Mouse (Mus musculus): ENCODE data around the gene Ttc24.

The Ttc24 gene

DNA sequence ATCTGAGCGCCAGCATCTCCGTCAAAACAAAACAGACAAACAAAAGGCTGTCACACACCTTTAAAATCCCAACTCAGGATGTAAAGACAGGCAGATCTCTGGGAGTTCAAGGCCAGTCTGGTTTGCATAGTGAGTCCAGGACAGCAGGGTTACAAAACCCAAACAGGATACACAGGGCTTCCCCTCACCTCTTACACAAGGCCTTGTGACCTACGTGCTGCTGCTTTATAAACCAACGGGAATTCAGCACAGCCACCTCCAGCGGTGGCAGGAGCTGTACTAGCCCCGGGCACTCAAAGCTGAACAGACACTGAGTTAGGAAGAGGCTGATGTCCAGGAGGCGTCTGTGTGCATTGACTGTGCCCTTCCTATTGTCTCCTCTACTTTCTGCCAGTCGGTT, 663 bp downstream of the Ttc24 start:
- DNase-seq = no peak

DNA sequence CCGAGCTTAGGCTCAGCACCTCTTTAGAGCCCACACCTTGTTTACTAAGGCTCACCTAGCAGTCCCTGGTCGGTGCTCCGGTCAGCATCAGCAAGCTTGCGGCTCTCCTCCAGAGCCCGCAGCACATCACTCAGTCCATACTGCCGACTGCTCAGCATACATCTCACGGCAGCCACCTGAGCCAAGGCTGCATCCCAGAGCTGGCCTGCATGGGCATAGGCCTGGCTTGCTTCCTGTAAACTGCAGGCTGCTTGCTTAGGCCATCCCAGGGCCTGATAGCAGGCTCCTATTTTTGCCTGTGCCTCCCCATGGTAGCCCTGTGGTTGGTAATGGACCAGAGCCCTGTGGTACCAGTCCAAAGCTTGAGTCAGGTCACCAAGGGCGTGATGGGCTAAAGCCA, 3.3 kb downstream of the Ttc24 start:
- no peak for DNase-seq

DNA sequence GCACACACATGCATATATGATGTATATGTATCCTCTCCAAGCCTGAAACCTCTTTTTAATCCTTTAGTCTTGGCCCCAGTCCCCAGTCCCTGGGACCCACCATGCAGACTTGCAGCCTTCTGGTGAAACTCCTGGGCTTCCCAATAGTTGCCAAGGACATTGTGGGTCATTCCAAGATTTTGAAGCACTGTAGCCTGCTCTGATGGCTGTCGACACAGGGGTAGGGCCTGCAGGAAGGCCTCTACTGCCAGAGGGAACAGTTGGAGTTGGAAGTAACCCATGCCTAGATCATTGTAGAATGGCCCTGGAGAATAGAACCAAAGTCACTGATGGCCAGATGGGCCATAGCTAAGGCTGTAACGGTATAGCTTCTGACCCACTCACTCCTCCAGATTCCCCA, 3.8 kb downstream of the Ttc24 start:
- no peak for DNase-seq

DNA sequence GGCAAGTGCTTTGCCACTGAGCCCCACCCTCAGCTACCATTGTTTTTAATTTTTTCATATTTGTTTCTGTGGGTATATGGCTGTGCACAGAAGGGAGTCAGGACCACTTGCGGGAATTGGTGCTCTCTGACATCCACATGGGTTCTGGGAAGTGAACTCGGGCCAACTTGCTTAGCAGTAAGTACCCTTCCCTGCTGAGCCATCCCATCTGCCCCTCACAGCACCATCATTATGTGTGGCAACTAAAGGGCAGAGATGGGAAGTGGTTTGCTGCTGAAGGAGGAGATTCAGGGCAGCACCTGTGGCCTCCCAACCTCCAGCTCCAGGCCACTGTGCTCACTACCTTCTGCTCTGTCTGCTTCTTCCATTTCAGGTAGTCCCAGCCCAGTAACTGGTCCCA, 4.5 kb downstream of the Ttc24 start:
- no peak for DNase-seq

DNA sequence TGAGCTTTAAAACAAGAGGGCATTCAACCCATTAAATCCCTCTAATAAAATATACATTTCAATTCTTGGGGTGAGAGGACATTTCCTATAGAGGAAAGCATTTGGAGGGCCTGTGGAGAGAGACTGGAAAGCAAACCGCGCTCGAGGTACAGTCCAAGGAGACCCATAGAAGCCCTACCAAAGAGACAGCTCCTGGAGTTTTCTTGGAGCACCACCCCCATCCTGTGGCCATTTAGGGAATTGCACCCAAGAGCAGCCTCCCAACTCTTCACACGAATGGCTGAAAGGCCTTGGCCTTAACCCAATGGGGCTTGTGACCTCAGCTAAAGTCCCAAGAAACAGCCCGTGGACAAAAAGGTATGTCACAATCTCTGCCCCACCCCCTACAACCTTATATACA, 6.3 kb downstream of the Ttc24 start:
- DNase-seq = peak; percentile 79

DNA sequence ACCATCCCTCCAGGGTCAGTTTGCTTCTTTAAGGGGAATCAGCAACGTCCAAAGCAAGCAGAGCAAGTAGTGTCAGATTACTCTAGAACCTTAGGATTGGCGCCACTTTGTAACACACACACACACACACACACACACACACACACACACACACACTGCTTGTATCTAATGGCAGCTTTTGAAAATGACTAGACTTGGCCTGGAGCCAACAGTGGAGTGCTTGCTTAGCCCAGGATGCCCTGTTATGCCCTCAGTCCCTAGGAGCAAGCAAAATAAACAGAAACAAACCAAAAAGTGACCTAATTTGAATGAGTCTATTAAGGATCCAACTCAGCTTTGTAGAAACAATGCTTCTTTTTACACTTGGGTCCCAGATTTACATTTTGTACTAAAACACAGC, 9.7 kb downstream of the Ttc24 start:
- DNase-seq = no peak

DNA sequence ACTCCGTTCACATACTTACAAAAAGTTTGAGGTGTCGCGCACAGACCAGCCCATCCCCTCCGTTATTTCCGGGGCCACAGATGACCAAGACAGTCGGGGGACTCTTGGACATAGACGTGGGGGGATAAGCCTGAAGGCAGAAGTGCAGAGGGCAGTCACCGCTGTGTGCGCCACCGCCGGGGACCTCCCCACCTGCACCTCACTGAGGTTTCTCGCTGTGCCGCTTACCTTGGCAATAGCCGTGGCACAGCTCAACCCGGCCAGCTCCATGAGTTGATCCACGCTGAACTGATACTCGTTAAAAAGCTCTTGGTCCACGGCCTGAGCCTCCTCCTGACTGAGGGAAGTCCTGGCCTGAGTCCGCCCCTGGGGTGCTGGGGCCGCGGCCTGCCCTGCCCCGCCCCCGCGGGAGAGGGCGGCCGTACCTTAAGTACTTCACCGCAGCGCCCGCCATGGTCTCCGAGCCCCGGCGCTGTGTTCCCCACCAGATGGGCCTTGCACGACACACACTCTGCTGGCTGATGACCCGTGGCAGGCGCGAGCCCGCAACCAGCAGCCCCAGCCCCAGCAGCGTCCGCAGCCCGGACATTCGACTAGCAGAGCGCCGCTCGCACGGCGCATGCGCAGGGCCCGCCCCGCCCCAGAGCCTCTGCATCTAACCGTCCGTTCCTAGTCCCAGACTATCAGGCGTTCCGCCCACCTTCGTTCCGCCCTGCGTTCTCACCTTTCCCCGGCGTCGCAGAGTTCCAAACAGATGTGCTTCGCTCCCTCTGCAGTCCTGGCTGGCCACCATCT, 20.0 kb downstream of the Ttc24 start, which contains the start of gene Naxe:
Naxe (minus strand) TSS at position 594 of the 795 bp plus-strand sequence.
- DNase-seq = peak; percentile 85

DNA sequence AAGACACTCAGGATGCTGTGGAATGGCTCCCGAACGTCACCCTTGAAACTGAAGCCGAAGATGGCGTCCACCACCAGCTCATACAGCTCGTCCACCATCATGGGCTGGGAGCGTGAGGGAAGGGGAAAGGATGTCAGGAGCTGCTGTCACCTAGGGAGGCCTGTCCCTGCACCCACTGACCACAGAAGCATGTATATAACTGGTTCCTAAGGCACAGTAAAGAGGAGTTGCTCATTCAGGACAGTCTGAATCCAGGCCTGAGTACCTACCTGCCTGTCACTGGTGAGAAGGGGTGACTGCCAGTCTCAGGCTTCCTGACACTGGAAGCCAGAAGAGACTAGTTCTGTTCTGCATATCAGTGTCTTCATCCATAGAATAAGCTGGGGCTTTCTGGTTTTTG, 21.1 kb downstream of the Ttc24 start:
- no peak for DNase-seq

DNA sequence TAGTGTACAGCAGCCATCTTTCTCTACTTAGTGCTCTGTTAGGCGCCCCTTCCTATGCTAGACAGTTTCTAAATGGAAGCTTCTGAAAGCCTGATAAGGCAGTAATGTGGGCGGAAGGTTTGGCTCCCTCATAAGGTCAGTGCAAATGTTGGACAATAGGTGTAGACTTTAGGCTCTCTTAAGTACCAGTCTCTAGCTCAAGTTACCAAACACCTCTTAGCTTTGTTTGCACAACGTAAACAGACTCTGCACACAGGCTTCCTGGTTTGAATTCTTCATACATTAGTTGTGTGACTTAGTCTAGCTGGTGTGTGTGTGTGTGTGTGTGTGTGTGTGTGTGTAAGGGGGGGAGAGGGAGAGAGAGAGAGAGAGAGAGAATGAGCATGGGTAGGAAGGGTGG, 28.6 kb downstream of the Ttc24 start:
- no peak for DNase-seq

DNA sequence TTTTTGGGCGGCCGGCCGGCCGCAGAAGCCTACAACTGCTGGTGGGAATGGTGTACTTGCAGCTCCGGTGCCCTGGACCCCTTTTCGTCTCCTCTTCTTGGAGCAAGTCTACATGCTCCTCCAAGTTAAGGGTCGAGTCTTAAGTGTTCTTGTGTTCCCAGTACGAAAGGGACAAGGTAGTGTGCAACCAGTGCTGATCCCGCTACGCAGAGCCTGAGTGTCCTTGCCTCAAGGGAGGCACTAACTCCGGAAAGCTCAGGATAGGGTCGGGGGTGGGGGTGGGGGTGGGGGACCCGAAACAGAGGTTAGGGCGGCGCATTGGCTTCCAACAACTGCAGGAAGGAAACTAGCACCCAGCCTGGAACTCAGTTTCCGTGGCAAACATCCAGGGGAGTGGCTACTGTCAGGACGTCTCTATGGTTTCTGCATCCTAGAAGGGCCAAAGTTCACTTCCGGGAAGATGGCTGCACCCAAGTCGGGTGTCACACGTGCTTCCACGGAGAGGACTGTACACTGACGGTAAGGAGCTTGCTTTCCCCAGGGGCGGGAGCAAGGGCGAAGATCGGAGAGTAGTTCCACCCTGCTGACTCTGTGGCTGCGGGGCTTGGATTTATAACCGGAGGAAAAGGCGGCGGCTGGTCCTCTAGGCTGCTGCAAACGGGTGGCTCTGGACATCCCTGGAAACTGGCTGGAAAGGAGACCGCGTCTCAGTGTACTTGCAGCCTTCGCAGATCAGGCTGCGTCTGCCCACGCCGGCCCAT, 35.3 kb downstream of the Ttc24 start, which contains the start of gene Gpatch4:
Gpatch4 (plus strand) TSS at position 448 of the 761 bp plus-strand sequence.
- peak; percentile 84 for DNase-seq

DNA sequence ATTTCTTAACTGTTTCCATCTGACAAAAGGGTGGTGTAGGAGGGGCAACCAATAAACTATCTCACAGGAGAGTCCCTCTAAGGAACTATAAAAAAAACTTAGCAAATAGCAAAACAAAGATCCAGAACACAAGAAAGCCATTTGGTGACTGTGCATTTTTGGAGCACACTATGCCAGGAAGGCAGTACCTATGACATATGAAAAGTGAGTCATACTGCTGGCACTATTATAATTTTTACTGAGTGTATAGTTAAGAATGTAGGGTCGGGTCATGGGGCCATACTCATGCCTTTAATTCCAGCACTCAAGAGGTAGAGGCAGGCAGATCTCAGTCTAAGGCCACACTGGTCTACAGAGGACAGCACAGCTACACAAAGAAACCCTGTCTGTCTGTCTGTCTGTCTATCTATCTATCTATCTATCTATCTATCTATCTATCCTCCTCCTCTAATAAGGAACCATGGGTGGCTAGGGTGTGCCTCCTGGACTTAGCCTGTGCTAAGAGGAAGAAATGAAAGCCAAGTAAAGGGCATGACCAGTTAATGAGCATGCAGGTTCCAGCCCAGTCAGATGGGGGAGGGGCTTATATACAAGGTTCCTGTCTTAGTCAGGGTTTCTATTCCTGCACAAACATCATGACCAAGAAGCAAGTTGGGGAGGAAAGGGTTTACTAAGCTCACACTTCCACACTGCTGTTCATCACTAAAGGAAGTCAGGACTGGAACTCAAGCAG, 42.4 kb downstream of the Ttc24 start:
- DNase-seq = no peak

DNA sequence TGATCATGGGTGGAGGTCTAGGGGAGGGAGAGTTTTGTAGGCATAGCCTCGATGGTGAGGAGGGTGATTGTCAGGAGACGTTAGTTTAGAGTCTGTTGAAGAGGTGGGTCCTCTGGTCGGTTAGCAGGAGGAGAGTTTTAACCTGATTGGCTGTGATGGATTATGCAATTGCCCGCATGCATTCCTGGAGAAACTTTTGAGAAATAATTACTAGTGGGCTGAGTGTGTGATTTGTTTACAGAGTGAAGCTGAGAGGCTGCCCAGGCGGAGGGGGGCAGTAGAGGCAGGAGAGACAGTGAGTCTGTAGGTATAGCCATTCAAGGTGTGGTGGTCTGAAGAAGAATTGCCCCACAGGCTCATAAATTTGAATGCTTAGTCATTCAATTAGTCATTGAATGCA, 44.6 kb downstream of the Ttc24 start:
- DNase-seq = no peak

DNA sequence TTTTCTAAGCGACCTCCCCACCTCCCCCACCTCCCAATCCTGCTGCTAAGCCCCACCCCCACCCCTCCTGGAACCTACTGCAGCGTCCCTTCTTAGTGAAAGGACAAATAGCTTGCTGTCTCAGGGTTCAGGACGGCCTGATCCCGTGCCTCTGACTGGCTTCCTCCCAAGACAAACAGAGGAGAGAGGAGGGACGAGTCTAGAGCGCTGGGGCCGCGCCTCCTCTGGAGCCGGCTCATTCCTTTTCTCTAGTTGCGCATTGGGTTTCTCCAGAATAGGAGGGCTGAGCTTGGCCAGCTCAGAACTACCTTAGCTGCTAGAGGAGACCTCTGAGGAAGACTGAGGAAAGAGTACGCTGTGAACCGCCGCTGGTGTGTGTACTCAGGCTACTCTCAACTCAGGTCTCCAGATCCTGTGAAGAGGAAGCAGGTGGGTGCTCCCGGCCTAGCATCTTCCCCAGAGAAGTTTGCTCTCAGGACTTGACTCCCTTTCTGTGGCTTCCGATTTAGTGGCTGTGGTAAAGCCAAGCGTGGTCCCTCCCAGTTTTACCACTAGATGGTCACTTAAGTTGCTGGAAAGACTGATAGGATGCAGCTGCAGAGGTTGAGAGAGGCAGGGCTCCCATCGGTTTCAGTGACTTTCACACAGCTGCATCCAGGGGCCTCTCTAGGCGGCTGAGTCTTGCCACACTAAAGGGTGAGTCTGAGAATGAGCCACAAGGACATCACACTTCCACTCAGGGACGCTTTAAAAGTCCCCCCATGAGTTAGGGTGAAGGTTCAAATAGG, 47.3 kb downstream of the Ttc24 start:
- DNase-seq = peak; percentile 29

DNA sequence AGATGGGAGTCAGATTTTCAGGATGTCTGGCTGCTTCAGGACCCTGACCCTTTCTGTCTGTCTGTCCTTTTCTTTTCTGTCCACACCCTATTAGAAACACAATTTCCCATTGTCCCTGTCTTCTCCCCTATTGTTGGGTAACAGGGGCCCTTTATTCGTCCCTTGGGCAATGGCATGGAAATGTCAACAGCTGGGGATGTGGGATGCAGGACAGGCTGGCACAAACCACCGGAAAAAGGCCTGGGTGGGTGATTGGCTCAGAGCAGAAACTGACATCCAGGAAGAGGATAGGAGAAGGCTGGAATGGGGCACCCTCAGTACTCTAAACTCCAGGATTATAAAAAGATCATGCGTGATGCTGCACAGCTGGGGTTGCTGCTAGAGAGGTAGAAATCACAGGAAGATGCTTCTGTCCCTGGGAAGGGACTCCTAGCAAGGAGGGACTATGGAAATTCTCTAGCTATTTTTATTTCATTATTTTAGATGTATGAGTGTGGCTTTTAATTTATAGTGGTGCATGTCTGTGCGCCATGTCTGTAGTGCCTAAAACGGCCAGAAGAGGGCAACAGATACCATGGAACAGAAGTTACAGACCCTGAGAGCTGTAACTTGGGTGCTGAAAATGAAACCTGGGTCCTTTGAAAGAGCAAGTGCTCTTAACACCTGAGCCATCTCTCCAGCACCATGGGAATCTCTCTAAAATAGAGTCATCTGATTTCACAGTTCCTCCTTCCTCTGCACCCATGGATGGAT, 50.5 kb downstream of the Ttc24 start, which contains the start of gene Hapln2:
Hapln2 (minus strand) TSS at position 150 of the 753 bp plus-strand sequence.
- no peak for DNase-seq

DNA sequence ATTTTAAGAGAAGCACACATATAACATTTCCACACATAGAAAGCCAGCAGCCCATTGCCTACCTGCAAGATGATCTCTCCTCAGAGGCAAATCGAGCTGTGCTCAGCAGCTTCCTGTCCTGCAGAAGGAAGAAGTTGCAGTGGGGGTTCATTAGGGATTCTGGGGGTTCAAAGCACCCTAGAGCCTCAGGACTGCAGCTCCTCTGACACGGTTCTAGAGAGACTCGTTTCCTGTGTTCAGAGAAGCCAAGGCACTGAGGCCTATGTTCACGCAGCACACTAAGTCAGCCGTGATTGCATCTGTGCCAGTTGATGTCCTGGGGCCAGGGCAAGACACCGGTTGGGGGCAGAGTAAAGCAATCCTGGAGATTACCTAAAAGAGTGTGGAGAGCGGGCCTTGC, 51.3 kb downstream of the Ttc24 start:
- DNase-seq = no peak

DNA sequence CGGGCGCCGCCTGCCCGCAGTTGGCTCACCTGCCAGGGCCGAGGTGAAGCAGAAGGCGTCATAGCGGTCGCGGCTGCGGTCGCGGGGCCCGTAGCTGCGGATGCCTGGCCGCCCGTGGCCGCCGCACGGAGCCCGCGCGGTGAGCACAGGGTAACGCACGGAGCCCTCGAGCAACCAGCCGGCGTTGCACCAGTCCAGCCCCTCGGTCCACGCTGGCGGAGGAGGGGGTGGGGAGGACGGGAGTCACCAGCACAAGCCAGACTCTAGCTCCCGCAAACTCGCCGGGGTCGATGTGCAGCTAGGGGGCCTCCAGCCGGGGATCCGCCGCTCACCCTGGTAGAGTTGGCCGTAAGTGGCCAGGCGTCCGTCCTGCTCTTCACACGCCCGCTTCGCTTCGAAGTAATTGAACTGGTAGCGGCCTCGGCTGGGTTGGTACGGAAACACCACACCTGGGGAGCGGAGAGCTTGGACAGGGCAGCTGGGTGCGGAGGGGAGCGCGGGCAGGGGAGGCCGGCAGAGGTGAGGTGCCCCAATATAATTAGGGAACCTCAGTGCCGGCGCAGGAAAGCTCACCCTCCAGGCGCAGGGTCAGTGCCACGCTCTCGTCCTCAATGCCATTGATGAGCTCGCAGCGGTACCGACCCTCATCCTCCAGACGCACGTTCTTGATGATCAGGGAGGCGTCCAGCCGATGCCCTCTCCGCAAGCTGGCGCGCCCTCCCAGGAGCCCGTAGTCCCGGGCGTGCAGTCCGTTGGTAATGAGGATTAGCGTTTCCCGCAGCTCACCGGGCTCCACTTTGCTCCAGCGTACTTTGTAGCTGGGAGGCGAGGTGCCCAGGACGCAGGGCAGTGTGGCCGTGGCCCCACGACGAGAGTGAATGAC, 54.7 kb downstream of the Ttc24 start:
- no peak for DNase-seq

DNA sequence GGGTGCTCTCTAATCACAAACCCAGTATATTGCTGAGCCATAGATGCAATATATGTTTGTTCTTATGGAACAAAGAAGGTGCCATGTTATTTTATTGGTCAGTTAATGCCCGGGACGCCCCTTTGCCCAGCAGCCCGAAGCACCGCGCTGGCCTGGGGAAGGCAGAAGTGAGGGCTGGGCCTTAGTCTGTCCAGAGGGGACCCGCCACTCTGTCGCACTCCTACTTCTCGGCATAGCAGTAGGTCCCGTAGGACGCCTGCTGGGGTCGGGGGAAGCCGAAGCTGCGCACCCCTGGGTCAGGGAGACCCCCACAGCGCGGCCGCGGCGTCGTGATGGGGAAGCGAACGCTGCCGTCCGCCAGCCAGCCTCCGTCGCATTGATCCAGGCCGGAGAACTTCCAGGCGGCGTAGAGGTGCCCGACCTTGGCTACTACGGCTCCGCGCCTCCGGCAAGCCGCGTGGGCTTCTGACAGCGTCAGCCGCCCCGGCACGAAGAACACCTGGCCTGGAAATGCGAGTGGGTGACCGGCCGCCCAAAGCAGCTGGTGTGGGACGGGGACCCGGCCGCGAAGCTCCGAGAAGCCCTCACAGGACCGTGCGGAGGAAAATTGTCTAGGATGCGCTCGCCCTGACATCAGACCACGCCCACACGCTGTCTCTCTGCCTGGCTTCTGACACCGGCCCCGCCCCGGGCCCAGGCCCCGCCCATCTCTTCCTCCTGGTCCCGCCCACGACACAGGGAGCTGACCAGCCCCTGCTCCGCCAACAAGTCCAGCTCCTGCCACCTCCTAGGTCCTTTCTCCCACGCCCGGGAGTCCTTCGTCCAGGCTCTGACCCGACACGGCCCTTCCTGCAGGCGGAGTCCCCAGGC, 55.5 kb downstream of the Ttc24 start:
- DNase-seq = peak; percentile 94

Data from cerebellum, adult 11-12 months (tissue).